Mouse (Mus musculus) small intestine, adult 2 months (tissue): ENCODE results near the gene Gfy. TPM values are rescaled to one million over a fixed set of nuclear protein-coding genes. Genes with fewer than 3 reads are reported as not detected.

ENCODE experiments used
- H3K27ac ChIP-seq: fragments of 200-500 bp; 2 replicates; pipeline ENCODE4 v1.5.1; 2012; ENCODE audit warnings: low read depth, low read length, control low read depth, inconsistent platforms; ENCODE audit not compliant: insufficient read depth
- H3K27me3 ChIP-seq: fragments of 200-500 bp; 2 replicates; pipeline ENCODE4 v1.6.1; 2012; ENCODE audit warnings: mild to moderate bottlenecking, moderate library complexity, low read length, inconsistent platforms; ENCODE audit not compliant: control insufficient read depth, insufficient read depth
- H3K36me3 ChIP-seq: fragments of 200-500 bp; 2 replicates; pipeline ENCODE4 v1.6.1; 2012; ENCODE audit warnings: mild to moderate bottlenecking, low read length, control low read depth, inconsistent platforms; ENCODE audit not compliant: control insufficient read depth, insufficient read depth
- H3K4me1 ChIP-seq: fragments of 200-500 bp; 2 replicates; pipeline ENCODE4 v1.6.1; 2012; ENCODE audit warnings: low read length, inconsistent platforms, mixed read lengths; ENCODE audit not compliant: control insufficient read depth, insufficient read depth, insufficient read length
- H3K4me3 ChIP-seq: fragments of 200-500 bp; 2 replicates; pipeline ENCODE4 v1.5.1; 2012; ENCODE audit warnings: low read depth, mild to moderate bottlenecking, control low read depth, inconsistent platforms, low read length, moderate library complexity
- CTCF ChIP-seq: fragments of 200-500 bp; IDR thresholded peaks from 2 replicates; pipeline ENCODE4 v1.5.1; 2012; ENCODE audit warnings: low read depth, mild to moderate bottlenecking, control low read depth, inconsistent platforms, low read length, moderate library complexity, mixed read lengths; ENCODE audit not compliant: insufficient replicate concordance, insufficient read length; ENCODE audit errors: extremely low read depth
- POLR2A ChIP-seq: fragments of 200-500 bp; IDR thresholded peaks from 2 replicates; pipeline ENCODE4 v1.6.1; 2012; ENCODE audit warnings: low read depth, mild to moderate bottlenecking, control low read depth, inconsistent platforms, low read length, moderate library complexity
- WGBS: fragments of 180-500 bp; shearing (Covaris S2); methylation state at CpG from one replicate; pipeline ENCODE4 v1.1.7; 2018; 5-methylcytosine and 5-hydroxymethylcytosine counted together
- polyA plus RNA-seq: library from polyadenylated mRNA; depleted of rRNA; stranded (reverse); fragments of >200 nt; gene quantifications from 2 replicates; pipeline ENCODE4 v1.2.3, GENCODE M21; 2012

Gene Gfy
- polyA plus RNA-seq, 1 experiment, result not detected

- no peak overlapping the region for H3K27ac ChIP-seq
- peaks cover 56% of the 10 kb centered on the region for H3K27me3 ChIP-seq
- TF ChIP-seq CTCF (no peak), POLR2A (no peak)
- no peak overlapping the region for H3K4me3 ChIP-seq
- peaks cover 3% of the 10 kb centered on the region; the same call in 1 of the 2 replicates for H3K4me1 ChIP-seq
- H3K36me3 ChIP-seq, result no peaks in the 10 kb centered on the region
- WGBS, result 66% methylated on average over 5 of the region's 5 CpGs
These were observed 14.5 kb downstream of the Gfy start for GRCm38 (mm10) chr7:45164833-45165232.

GRCm38 (mm10) chr7:45163735-45164490 lies 15.5 kb downstream of the Gfy start, which contains the start of gene Slc17a7:
Slc17a7 (plus strand) TSS chr7:45163949.
- whole genome bisulfite sequencing, result 3% methylated on average over 40 of the region's 41 CpGs
- H3K4me3 ChIP-seq, result peak within 1 kb of the TSS; percentile 38

DNA sequence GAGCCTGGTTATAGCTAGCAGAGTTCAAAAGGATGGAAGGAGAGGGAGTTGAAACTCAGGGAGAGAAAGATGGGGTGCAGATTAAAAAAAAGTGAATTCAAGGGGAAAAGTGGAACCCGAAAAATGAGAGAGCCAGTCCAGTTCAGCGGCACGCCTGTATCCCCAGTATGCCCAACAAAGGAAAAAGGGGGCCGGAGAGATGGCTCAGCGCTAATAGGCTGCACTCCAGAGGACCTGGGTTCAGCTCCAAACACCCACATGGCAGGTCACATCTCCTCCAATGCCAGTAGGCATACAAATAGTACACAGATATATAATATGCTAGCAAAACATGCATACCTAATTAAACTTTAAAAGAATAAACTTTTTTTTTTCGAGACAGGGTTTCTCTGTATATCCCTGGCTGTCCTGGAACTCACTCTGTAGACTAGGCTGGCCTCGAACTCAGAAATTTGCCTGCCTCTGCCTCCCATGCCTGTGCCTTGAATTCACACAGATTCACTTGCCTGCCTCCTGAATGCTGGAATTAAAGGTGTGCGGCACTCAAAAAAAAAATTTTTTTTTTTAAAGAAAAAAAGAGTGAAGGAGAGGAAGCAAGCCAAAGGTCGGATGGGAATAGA lies 16.3 kb downstream of the Gfy start:
- no peak for TF ChIP-seq CTCF
- TF ChIP-seq POLR2A, result no peak
- no peak overlapping the region for H3K4me3 ChIP-seq
- H3K4me1 ChIP-seq, result no peaks in the 10 kb centered on the region; the same call in 1 of the 2 replicates
- 0 out of 2 replicates have a peak, but pooled peaks cover 2% of the 10 kb centered on the region for H3K36me3 ChIP-seq
- WGBS, result 71% methylated on average over 9 of the region's 9 CpGs
- H3K27me3 ChIP-seq, result peaks cover 43% of the 10 kb centered on the region
- no peak overlapping the region for H3K27ac ChIP-seq

More at GRCm38 (mm10) chr7:45163735-45164490, 15.5 kb downstream of the Gfy start, which contains the start of gene Slc17a7:
- no peak for TF ChIP-seq CTCF
- TF ChIP-seq POLR2A, result no peak
- Histone ChIP-seq H3K27ac (no peak within 1 kb of the TSS), H3K27me3 (peaks cover 50% of the 10 kb centered on the region), H3K4me1 (peaks cover 3% of the 10 kb centered on the region; the same call in 1 of the 2 replicates), H3K36me3 (0 out of 2 replicates have a peak, but pooled peaks cover 1% of the 10 kb centered on the region)

GRCm38 (mm10) chr7:45162551-45162950 lies 16.8 kb downstream of the Gfy start:
- 23% methylated on average over 6 of the region's 6 CpGs for WGBS
- Histone ChIP-seq H3K27me3 (peaks cover 37% of the 10 kb centered on the region), H3K4me1 (no peaks in the 10 kb centered on the region; the same call in 1 of the 2 replicates), H3K4me3 (0 out of 2 replicates have a peak overlapping the region, but pooled peaks have one; percentile 61), H3K27ac (no peak overlapping the region), H3K36me3 (0 out of 2 replicates have a peak, but pooled peaks cover 2% of the 10 kb centered on the region)
- TF ChIP-seq POLR2A (no peak), CTCF (no peak; the same call in 1 of the 2 replicates)

GRCm38 (mm10) chr7:45161612-45162473 lies 17.5 kb downstream of the Gfy start:
- WGBS, result 4% methylated on average over 35 of the region's 35 CpGs
- H3K27me3 ChIP-seq, result peaks cover 31% of the 10 kb centered on the region
- no peaks in the 10 kb centered on the region; the same call in 1 of the 2 replicates for H3K4me1 ChIP-seq
- TF ChIP-seq POLR2A (no peak), CTCF (peak; percentile 75)
- H3K36me3 ChIP-seq, result 0 out of 2 replicates have a peak, but pooled peaks cover 2% of the 10 kb centered on the region
- no peak overlapping the region for H3K27ac ChIP-seq
- peak overlapping the region; percentile 61 for H3K4me3 ChIP-seq

- WGBS, result 93% methylated on average over 3 of the region's 3 CpGs
- H3K27ac ChIP-seq, result no peak overlapping the region
- H3K36me3 ChIP-seq, result 0 out of 2 replicates have a peak, but pooled peaks cover 2% of the 10 kb centered on the region
- TF ChIP-seq POLR2A, result no peak
- TF ChIP-seq CTCF, result no peak
- H3K27me3 ChIP-seq, result peaks cover 25% of the 10 kb centered on the region
- H3K4me1 ChIP-seq, result no peaks in the 10 kb centered on the region; the same call in 1 of the 2 replicates
- no peak overlapping the region for H3K4me3 ChIP-seq
These were observed 18.5 kb downstream of the Gfy start for GRCm38 (mm10) chr7:45160866-45161265.
